Comparison of ENCODE assay signal across 14 mouse cellular contexts in the genomic region with DNA sequence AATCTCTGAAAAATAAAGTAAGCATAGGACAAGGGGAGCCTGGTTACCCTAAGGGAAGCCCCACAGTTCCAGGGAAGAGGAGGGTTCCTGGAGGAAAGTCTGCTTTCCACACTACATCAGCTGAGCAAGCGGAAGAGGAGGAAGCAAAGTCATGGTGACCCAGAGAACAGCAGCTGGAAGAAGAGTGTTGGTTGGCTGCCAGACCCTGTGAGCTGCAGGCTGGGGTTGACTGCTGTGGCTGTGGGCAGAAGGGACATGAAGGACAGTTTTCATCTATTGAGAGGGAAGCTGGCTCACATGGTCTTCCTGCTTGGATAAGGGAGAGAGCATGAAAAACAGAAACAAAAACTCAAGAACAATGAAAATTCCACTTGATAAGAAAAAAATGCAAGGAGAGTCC. TPM values are rescaled to one million over a fixed set of nuclear protein-coding genes. Genes with fewer than 3 reads are reported as not detected.
A peak's percentile ranks its signal among the peaks of the same experiment; 100 is the strongest.
DNase-seq lines count a peak whose midpoint lies in the region; ATAC-seq and TF ChIP-seq lines count a peak whose summit lies in the region.
"Had no signal": no experiment of that assay in that cellular context is flagged by ENCODE, and none has a peak within 500 bp of the region (broad histone marks: within the 10 kb centered on the region; RNA-seq: fewer than 3 reads in every experiment).

No protein-coding gene starts in this region.

- peak; percentile 67 for DNase-seq in kidney, adult 2 months
- peak; percentile 57 for DNase-seq in kidney, postnatal 0 days (ENCODE audit: low spot score)
- DNase-seq in retina, postnatal 1 day = no peak
- no peak for DNase-seq in Muller cell, postnatal 12 days (ENCODE audit: inconsistent ontology term)
- DNase-seq: embryo, embryonic 11 days; gastrocnemius, adult 2 months; right cerebral cortex, postnatal 14 days had no signal

- peaks cover 3% of the 10 kb centered on the region; the same call in 1 of the 2 replicates for H3K9me3 ChIP-seq in kidney, embryonic 14.5 days (ENCODE audit: control insufficient read depth, low read length)
- H3K9me3 ChIP-seq in heart, embryonic 11.5 days (replicated peaks; ENCODE audit: control insufficient read depth, low read length) = no peaks in the 10 kb centered on the region
- H3K9me3 ChIP-seq in kidney, postnatal 0 days (replicated peaks; ENCODE audit: low read length) = no peaks in the 10 kb centered on the region
- H3K9me3 ChIP-seq: limb, embryonic 15.5 days; midbrain, embryonic 10.5 days had no signal

- TF ChIP-seq CTCF in kidney, adult 2 months (conservative IDR thresholded peaks at IDR 0.05; ENCODE audit: insufficient read depth, insufficient read length, low read depth, low read length) = no peak
- TF ChIP-seq CTCF in kidney, postnatal 0 days (IDR thresholded peaks at IDR 0.05; ENCODE audit: low read depth) = no peak

- H3K4me3 ChIP-seq in kidney, adult 2 months (ENCODE audit: insufficient read depth, low read depth, low read length) = no peak overlapping the region
- no peak overlapping the region for H3K4me3 ChIP-seq in kidney, embryonic 14.5 days (ENCODE audit: low read length)
- H3K4me3 ChIP-seq in heart, embryonic 11.5 days (ENCODE audit: low read depth, low read length) = no peak overlapping the region
- no peak overlapping the region for H3K4me3 ChIP-seq in kidney, postnatal 0 days (replicated peaks; ENCODE audit: low read depth, low read length)
- H3K4me3 ChIP-seq: gastrocnemius, adult 2 months; limb, embryonic 15.5 days; midbrain, embryonic 10.5 days had no signal

- no peaks in the 10 kb centered on the region for H3K36me3 ChIP-seq in kidney, adult 2 months (ENCODE audit: control insufficient read depth, insufficient read depth, low read length)
- H3K36me3 ChIP-seq in kidney, embryonic 14.5 days (ENCODE audit: control insufficient read depth, insufficient read depth, low read length) = peaks cover 51% of the 10 kb centered on the region
- peaks cover 4% of the 10 kb centered on the region; the same call in 1 of the 2 replicates for H3K36me3 ChIP-seq in heart, embryonic 11.5 days (ENCODE audit: control insufficient read depth, insufficient read depth, low read length)
- H3K36me3 ChIP-seq in kidney, postnatal 0 days (ENCODE audit: insufficient read depth, low read length) = peaks cover 24% of the 10 kb centered on the region; the same call in 1 of the 2 replicates

- no peak for ATAC-seq in kidney, embryonic 14.5 days (ENCODE audit: low FRiP score, low TSS enrichment)
- peak; percentile 47; the same call in 1 of the 2 replicates for ATAC-seq in common myeloid progenitor, adult 5-6 weeks (replicated peaks; ENCODE audit: low read depth, poor library complexity, severe bottlenecking)
- ATAC-seq in heart, embryonic 11.5 days (replicated peaks; ENCODE audit: insufficient number of reproducible peaks, low FRiP score, low TSS enrichment) = no peak
- no peak for ATAC-seq in kidney, postnatal 0 days (replicated peaks; ENCODE audit: low FRiP score, low read depth)
- ATAC-seq in CD4-positive, CD25-positive, alpha-beta regulatory T cell, adult 4 months = no peak

- no peak overlapping the region for H3K9ac ChIP-seq in kidney, embryonic 14.5 days (ENCODE audit: low read depth, low read length)
- H3K9ac ChIP-seq in heart, embryonic 11.5 days (ENCODE audit: low read depth, low read length) = no peak overlapping the region
- no peak overlapping the region for H3K9ac ChIP-seq in kidney, postnatal 0 days (ENCODE audit: low read depth, low read length)
- H3K9ac ChIP-seq: limb, embryonic 15.5 days had no signal

- no peak overlapping the region for H3K4me2 ChIP-seq in kidney, embryonic 14.5 days (replicated peaks; ENCODE audit: low read depth, low read length)
- no peak overlapping the region for H3K4me2 ChIP-seq in heart, embryonic 11.5 days
- no peak overlapping the region for H3K4me2 ChIP-seq in kidney, postnatal 0 days (ENCODE audit: low read length)
- H3K4me2 ChIP-seq: limb, embryonic 15.5 days had no signal

- 64% methylated on average over 1 of the region's 1 CpGs for WGBS in kidney, adult 2 months
- WGBS in kidney, embryonic 14.5 days = 88% methylated on average over 1 of the region's 1 CpGs
- WGBS in heart, embryonic 11.5 days (ENCODE audit: insufficient replicate concordance) = 71% methylated on average over 1 of the region's 1 CpGs
- 58% methylated on average over 1 of the region's 1 CpGs for WGBS in kidney, postnatal 0 days

- H3K4me1 ChIP-seq in kidney, adult 2 months (ENCODE audit: control insufficient read depth, insufficient read depth, low read length) = no peaks in the 10 kb centered on the region
- H3K4me1 ChIP-seq in kidney, embryonic 14.5 days (ENCODE audit: control insufficient read depth, insufficient read depth, low read length) = 0 out of 2 replicates have a peak, but pooled peaks cover under 1% of the 10 kb centered on the region
- peaks cover 4% of the 10 kb centered on the region for H3K4me1 ChIP-seq in heart, embryonic 11.5 days (ENCODE audit: control insufficient read depth, insufficient read depth, low read length)
- H3K4me1 ChIP-seq in kidney, postnatal 0 days (replicated peaks; ENCODE audit: insufficient read depth, low read length) = no peaks in the 10 kb centered on the region
- H3K4me1 ChIP-seq: midbrain, embryonic 10.5 days had no signal

- no peaks in the 10 kb centered on the region for H3K27me3 ChIP-seq in kidney, adult 2 months (replicated peaks; ENCODE audit: control insufficient read depth, insufficient read depth, low read length)
- H3K27me3 ChIP-seq in kidney, embryonic 14.5 days (ENCODE audit: control insufficient read depth, insufficient read depth, low read length) = no peaks in the 10 kb centered on the region
- no peaks in the 10 kb centered on the region for H3K27me3 ChIP-seq in heart, embryonic 11.5 days (ENCODE audit: control insufficient read depth, insufficient read depth, low read length)
- no peaks in the 10 kb centered on the region for H3K27me3 ChIP-seq in kidney, postnatal 0 days (ENCODE audit: insufficient read depth, low read length)
- H3K27me3 ChIP-seq: limb, embryonic 15.5 days had no signal

- no peak for TF ChIP-seq POLR2A in kidney, adult 2 months (IDR thresholded peaks at IDR 0.05; ENCODE audit: low read depth, low read length)

- H3K27ac ChIP-seq in kidney, adult 2 months (ENCODE audit: insufficient read depth, low read depth, low read length) = no peak overlapping the region
- H3K27ac ChIP-seq in kidney, embryonic 14.5 days (ENCODE audit: low read depth, low read length) = no peak overlapping the region
- H3K27ac ChIP-seq in heart, embryonic 11.5 days (ENCODE audit: low read depth, low read length) = peak overlapping the region; percentile 57; the same call in 1 of the 2 replicates
- no peak overlapping the region for H3K27ac ChIP-seq in kidney, postnatal 0 days
- H3K27ac ChIP-seq: gastrocnemius, adult 2 months; limb, embryonic 15.5 days; midbrain, embryonic 10.5 days had no signal

RNA-seq across cellular contexts. Expression of a gene that starts 57.0 kb away (rescaled TPM):
- 2.7 and 3.9 TPM in 2 replicates for polyA plus RNA-seq in kidney, adult 2 months (2012; rRNA removed)
- polyA plus RNA-seq in kidney, embryonic 14.5 days (2014; fragmentation: Nextera tagmentation; extraction: Ambion mirVana) = 1.2 and 1.6 TPM in 2 replicates
- not detected in 2 replicates for total RNA-seq in common myeloid progenitor, adult 5-6 weeks (2017)
- polyA plus RNA-seq in heart, embryonic 11.5 days (2014; fragmentation: Nextera tagmentation; extraction: Ambion mirVana) = 2.4 and 11.6 TPM in 2 replicates
- polyA plus RNA-seq in kidney, postnatal 0 days (2015; fragmentation: Nextera tagmentation; extraction: Ambion mirVana) = 2.3 and 2.5 TPM in 2 replicates
- not detected for polyA plus RNA-seq in CD4-positive, CD25-positive, alpha-beta regulatory T cell, adult 4 months (2017; shearing (Covaris generic))
- total RNA-seq: gastrocnemius, adult 2 months; layer of hippocampus, postnatal 25 days had no signal
- polyA plus RNA-seq: midbrain, embryonic 10.5 days had no signal

Comparison
In these comparisons a context has a peak if more than half of its experiments do, and no peak if none do; other contexts are left out.
1. DNase-seq: peak in kidney, adult 2 months (single experiment) and kidney, postnatal 0 days (single experiment); none in retina, postnatal 1 day (single experiment) and Muller cell, postnatal 12 days (single experiment).